Mouse (Mus musculus) layer of hippocampus, adult 2 months (tissue): ENCODE data around the gene Slc35a1. TPM values are rescaled to one million over a fixed set of nuclear protein-coding genes. Genes with fewer than 3 reads are reported as not detected.
A peak's percentile ranks its signal among the peaks of the same experiment; 100 is the strongest.
"Not testable (repeated sequence)": the region's sequence is repeated elsewhere in the genome, so short reads cannot be mapped to it uniquely, and the experiment has no call there.

Experiments
- DNase-seq, 2 experiments: peaks; one replicate each; pipeline ENCODE4 v3.0.0; 2022; ENCODE audit warnings: low spot score in 2 of 2
- H3K27ac ChIP-seq: fragments of 200-600 bp; 2 replicates; pipeline ENCODE4 v1.8.1; 2022
- H3K4me3 ChIP-seq: fragments of 200-600 bp; 2 replicates; pipeline ENCODE4 v1.8.1; 2022; ENCODE audit warnings: mild to moderate bottlenecking
- CTCF ChIP-seq: fragments of 200-600 bp; conservative IDR thresholded peaks from 2 replicates; pipeline ENCODE4 v1.8.1; 2022; ENCODE audit warnings: antibody characterized with exemption, mild to moderate bottlenecking, moderate library complexity
- long read RNA-seq, 2 experiments: library from polyadenylated mRNA; stranded (forward); transcript quantifications; one replicate each; pipeline ENCODE4 v2.0.0; 2021; ENCODE audit warnings: borderline mapping rate in 2 of 2
- total RNA-seq, 2 experiments: library from RNA; stranded (reverse); gene quantifications; 2 replicates each; pipeline ENCODE4 v1.2.3; 2021

Gene Slc35a1
- total RNA-seq, result 10 to 100 TPM; 18.0 to 21.4 TPM
- long read RNA-seq, experiment 1, transcript Slc35a1-201 (8 exons, 2,039 nt), result major isoform, 20 of 24 reads
- long read RNA-seq, experiment 1, partial matches to known transcripts, result 0 of 24 reads
- long read RNA-seq, experiment 1, other reads (novel, unspliced or antisense), result 4 of 24 reads
- long read RNA-seq, experiment 2, transcript Slc35a1-201 (8 exons, 2,039 nt), result major isoform, 16 of 25 reads
- long read RNA-seq, experiment 2, partial matches to known transcripts, result 1 of 25 reads
- long read RNA-seq, experiment 2, other reads (novel, unspliced or antisense), result 8 of 25 reads

- DNase-seq, result peak; percentile 93 to 95
- peak within 1 kb of the TSS; percentile 97 for H3K27ac ChIP-seq
- TF ChIP-seq CTCF, result peak; percentile 42
Observed at GRCm38 (mm10) chr4:34686874-34687567, at the start of gene Slc35a1. TSS of gene Slc35a1 (minus strand) at chr4:34687438.

GRCm38 (mm10) chr4:34734461-34734860 lies 47.2 kb upstream of the Slc35a1 start:
- DNase-seq, result no peak
- H3K27ac ChIP-seq, result no peak overlapping the region
- TF ChIP-seq CTCF, result no peak
- H3K4me3 ChIP-seq, result no peak overlapping the region

More at GRCm38 (mm10) chr4:34686874-34687567, at the start of gene Slc35a1:
- peak within 1 kb of the TSS; percentile 69 for H3K4me3 ChIP-seq

GRCm38 (mm10) chr4:34733415-34733814 lies 46.2 kb upstream of the Slc35a1 start:
- H3K4me3 ChIP-seq, H3K27ac ChIP-seq, DNase-seq: not testable (repeated sequence)
- peak; percentile 65 for TF ChIP-seq CTCF

- TF ChIP-seq CTCF, result no peak
- peak; percentile 34 for DNase-seq
- Histone ChIP-seq H3K4me3 (peak within 1 kb of the TSS; percentile 60), H3K27ac (no peak within 1 kb of the TSS)
Observed at GRCm38 (mm10) chr4:34729851-34730341, 42.7 kb upstream of the Slc35a1 start, which contains the start of gene Cfap206. TSS of gene Cfap206 (minus strand) at chr4:34730206.

DNA sequence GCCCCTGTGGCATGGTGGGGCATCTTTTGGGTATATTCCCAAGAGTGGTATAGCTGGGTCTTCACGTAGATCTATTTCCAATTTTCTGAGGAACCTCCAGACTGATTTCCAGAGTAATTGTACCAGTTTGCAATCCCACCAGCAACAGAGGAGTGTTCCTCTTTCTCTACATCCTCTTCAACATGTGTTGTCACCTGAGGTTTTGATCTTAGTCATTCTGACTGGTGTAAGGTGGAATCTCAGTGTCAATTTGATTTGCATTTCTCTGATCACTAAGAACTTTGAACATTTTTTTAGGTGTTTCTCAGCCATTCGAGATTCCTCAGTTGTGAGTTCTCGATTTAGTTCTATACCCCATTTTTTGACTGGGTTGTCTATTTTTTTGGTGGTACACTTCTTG lies 38.5 kb upstream of the Slc35a1 start:
- DNase-seq, H3K4me3 ChIP-seq, H3K27ac ChIP-seq: not testable (repeated sequence)

- DNase-seq, result no peak
- no peak overlapping the region for H3K4me3 ChIP-seq
- no peak overlapping the region for H3K27ac ChIP-seq
- TF ChIP-seq CTCF, result no peak
Observed at GRCm38 (mm10) chr4:34724306-34724705, 37.1 kb upstream of the Slc35a1 start.

DNA sequence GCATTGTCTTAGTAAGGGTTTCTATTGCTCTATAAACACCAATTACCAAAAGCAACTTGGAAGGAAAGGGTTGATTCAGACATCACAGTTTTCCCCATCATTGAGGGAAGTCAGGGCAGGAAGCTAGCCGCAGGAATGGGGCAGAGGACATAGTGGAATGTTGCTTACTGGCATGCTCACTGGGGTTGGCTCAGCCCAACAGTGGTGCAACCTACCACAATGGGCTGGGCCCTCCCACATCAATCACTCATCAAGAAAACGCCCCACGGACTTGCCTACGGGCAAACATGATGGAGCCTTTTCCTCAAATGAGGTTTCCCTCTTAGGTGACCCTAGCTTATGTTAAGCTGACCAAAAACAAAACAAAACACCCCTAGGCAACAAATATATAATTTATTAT lies 35.9 kb upstream of the Slc35a1 start:
- no peak overlapping the region for H3K4me3 ChIP-seq
- DNase-seq, result no peak
- H3K27ac ChIP-seq, result no peak overlapping the region
- TF ChIP-seq CTCF, result no peak

DNA sequence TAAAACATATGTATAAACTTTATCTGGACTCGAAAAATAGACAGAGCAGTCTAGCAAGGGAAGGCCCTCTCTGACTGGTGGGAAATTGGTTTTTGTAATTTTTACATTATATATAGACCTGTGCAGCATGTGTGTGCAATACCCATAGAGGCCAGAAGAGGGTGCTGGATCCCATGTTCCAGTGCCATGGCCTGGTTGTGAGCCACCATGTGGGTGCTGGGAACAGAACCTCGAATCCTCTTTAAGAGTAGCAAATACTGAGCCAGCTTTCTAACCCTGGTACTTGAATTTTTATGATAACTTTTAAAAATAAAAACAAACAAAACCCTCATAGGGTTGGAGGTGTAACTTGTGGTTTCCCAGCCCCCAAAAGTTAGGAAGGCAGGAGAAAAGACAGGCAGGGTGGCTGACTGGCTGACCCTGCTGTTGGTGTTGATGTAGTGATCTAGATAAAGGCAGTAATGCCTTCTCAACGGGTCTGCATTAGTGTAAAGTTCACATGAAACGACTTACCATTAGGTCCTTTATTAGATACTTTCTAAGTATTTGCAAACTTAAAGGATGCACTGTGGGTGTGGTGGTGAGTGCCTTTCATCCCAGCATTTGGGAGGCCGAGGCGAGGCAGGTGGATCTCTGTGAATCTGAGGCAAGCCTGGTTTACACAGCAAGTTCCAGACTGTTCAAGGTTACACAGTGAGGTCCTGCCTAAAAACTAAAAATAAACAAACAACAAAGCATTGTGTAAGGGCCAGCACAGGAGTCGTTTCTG lies 33.1 kb upstream of the Slc35a1 start:
- no peak for DNase-seq
- TF ChIP-seq CTCF, result peak; percentile 27
- Histone ChIP-seq H3K27ac (no peak overlapping the region), H3K4me3 (no peak overlapping the region)

DNA sequence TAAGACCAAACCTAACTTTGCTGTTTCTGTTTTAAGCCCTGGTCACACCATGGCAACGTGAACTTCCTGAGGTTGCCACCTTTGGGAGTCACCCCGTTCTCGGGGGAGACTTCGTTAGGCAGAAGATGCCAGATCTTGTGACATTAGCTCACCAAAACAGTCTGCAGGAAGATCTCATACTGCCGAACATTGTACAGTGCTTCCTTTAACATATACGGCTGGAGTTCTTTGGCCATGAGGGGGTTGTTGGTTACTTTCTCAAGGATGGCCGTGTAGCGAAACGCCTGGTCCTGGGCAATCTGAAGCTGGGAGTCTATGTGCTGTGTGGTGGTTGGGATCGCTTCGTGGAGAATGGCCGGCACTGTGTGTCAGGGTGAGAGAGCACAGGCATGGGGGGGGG lies 32.2 kb upstream of the Slc35a1 start:
- Histone ChIP-seq H3K27ac (no peak overlapping the region), H3K4me3 (no peak overlapping the region)
- DNase-seq, result no peak
- TF ChIP-seq CTCF, result no peak

- no peak overlapping the region for H3K4me3 ChIP-seq
- H3K27ac ChIP-seq, result no peak overlapping the region
- TF ChIP-seq CTCF, result no peak
- no peak for DNase-seq
Observed at GRCm38 (mm10) chr4:34715062-34715461, 27.8 kb upstream of the Slc35a1 start.

DNA sequence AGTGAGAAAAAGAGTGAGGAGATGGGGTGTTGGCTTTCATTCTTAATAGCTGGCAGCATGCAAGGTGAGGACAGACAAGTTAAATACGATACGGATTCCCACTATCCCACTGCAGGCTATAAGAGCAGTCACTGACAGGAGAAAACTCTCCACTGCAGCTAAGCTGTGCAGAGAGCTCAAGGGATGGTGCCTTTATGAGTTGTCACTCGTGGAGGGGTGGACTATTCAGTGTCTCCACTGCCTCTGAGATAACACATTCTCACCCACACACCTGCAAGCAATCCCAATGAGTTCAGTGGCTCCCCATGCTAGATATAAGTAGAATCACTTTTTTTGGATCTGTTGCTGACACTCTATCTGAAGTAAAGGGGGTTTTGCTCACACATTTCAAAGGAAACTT lies 20.9 kb upstream of the Slc35a1 start:
- Histone ChIP-seq H3K4me3 (no peak overlapping the region), H3K27ac (no peak overlapping the region)
- no peak for TF ChIP-seq CTCF
- DNase-seq, result no peak

DNA sequence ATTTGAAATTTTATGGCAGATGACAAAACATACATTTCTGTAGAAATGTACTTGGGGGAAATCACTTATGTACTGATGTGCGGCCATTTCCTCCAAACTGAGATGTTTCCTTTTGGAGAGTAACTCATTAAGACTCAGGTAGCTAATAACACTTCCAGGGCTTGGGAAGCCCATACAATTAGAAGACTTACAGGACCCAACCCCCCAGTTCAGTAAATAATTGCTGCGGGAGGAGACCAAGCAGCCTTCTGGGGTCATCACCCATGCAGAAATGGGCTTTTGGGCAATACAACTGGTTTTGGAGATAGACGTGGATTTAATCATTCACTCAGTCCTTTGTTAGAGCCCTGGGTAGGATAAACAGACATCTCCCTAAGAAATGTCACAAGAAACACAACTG lies 20.0 kb upstream of the Slc35a1 start:
- H3K4me3 ChIP-seq, result no peak overlapping the region
- no peak overlapping the region for H3K27ac ChIP-seq
- TF ChIP-seq CTCF, result no peak
- no peak for DNase-seq

GRCm38 (mm10) chr4:34703029-34703428 lies 15.8 kb upstream of the Slc35a1 start:
- Histone ChIP-seq H3K4me3 (no peak overlapping the region), H3K27ac (no peak overlapping the region)
- peak; percentile 35 for TF ChIP-seq CTCF
- no peak for DNase-seq
